25 mouse cellular contexts compared by ENCODE assay signal in the genomic region with DNA sequence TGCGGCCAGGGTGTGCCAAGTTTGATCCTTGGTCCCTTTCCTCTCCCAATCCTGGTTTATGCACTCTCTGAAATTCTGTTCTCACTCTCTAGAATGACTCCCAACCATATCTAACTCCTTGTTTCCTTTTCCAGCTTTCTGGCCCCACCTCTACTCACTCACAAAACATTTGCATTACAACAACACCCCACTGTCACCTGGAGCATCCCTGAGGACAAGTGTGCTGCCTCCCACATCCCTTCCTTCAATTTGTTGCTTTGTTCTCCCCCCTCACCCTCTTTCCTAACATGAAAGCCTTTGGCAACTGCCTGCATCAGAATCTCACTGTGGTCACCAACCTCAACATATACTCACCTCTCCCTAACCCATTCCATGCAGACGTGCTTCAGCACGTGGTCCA. TPM values are rescaled to one million over a fixed set of nuclear protein-coding genes. Genes with fewer than 3 reads are reported as not detected.
"Had no signal": no experiment of that assay in that cellular context is flagged by ENCODE, and none has a peak within 500 bp of the region (broad histone marks: within the 10 kb centered on the region; RNA-seq: fewer than 3 reads in every experiment).

No protein-coding gene starts in this region.

- H3K27ac ChIP-seq: gastrocnemius, adult 2 months; heart, embryonic 10.5 days; hindbrain, embryonic 10.5 days; hindbrain, embryonic 12.5 days; hindbrain, embryonic 14.5 days; intestine, embryonic 15.5 days; layer of hippocampus, adult 2 months; left cerebral cortex, adult 2 months; limb, embryonic 10.5 days; limb, embryonic 12.5 days; liver, embryonic 13.5 days had no signal

- H3K4me3 ChIP-seq: gastrocnemius, adult 2 months; heart, embryonic 10.5 days; heart, embryonic 12.5 days; hindbrain, embryonic 10.5 days; hindbrain, embryonic 12.5 days; intestine, embryonic 15.5 days; layer of hippocampus, adult 2 months; left cerebral cortex, adult 2 months; limb, embryonic 10.5 days; limb, embryonic 12.5 days; liver, embryonic 13.5 days had no signal

- H3K4me1 ChIP-seq: heart, embryonic 10.5 days; heart, embryonic 12.5 days; hindbrain, embryonic 12.5 days; intestine, embryonic 15.5 days; limb, embryonic 12.5 days; liver, embryonic 13.5 days had no signal

- H3K27me3 ChIP-seq: heart, embryonic 12.5 days; hindbrain, embryonic 12.5 days; intestine, embryonic 15.5 days; limb, embryonic 12.5 days; liver, embryonic 13.5 days had no signal

- DNase-seq: gastrocnemius, adult 2 months; gastrocnemius, postnatal 10 days; gastrocnemius, postnatal 25 days; heart, adult 18-20 months; heart, postnatal 10 days; heart, postnatal 4 days; kidney, adult 18-20 months; kidney, adult 8-10 months; kidney, postnatal 10 days; kidney, postnatal 25 days; kidney, postnatal 4 days; liver; liver, embryonic 13.5 days had no signal

- H3K36me3 ChIP-seq: heart, embryonic 10.5 days; heart, embryonic 12.5 days; hindbrain, embryonic 10.5 days; hindbrain, embryonic 12.5 days; intestine, embryonic 15.5 days; limb, embryonic 10.5 days; limb, embryonic 12.5 days; liver, embryonic 13.5 days had no signal

RNA-seq across cellular contexts. Expression of a gene that starts 27.2 kb away (rescaled TPM):
- total RNA-seq: granulocyte monocyte progenitor cell, adult 5-6 weeks had no signal
- polyA plus RNA-seq: inflammation-experienced regulatory T-cells, adult 6 months had no signal
